Mouse (Mus musculus) spleen, adult 2 months (tissue): ENCODE results near the gene Rtf2. TPM values are rescaled to one million over a fixed set of nuclear protein-coding genes. Genes with fewer than 3 reads are reported as not detected.

Experiments used
- DNase-seq, 2 experiments: peaks; one replicate each; pipeline versions ENCODE4 v3.0.0 to v3.0.0-alpha.2; 2012 to 2021; ENCODE audit warnings: low spot score in 2 of 2, low read depth in 1 of 2
- H3K27ac ChIP-seq: fragments of 200-500 bp; 2 replicates; pipeline ENCODE4 v1.5.1; 2012; ENCODE audit warnings: low read length, inconsistent platforms; ENCODE audit not compliant: insufficient read depth
- H3K27me3 ChIP-seq: fragments of 200-500 bp; 2 replicates; pipeline ENCODE4 v1.6.1; 2012; ENCODE audit warnings: mild to moderate bottlenecking, moderate library complexity, low read length, inconsistent platforms; ENCODE audit not compliant: control insufficient read depth, insufficient read depth
- H3K36me3 ChIP-seq: fragments of 200-500 bp; 2 replicates; pipeline ENCODE4 v1.6.1; 2012; ENCODE audit warnings: mild to moderate bottlenecking, low read length, inconsistent platforms; ENCODE audit not compliant: control insufficient read depth, insufficient read depth
- H3K4me1 ChIP-seq: fragments of 200-500 bp; 2 replicates; pipeline ENCODE4 v1.6.1; 2011; ENCODE audit warnings: inconsistent platforms; ENCODE audit not compliant: control insufficient read depth, insufficient read depth, insufficient read length
- H3K4me3 ChIP-seq: fragments of 200-500 bp; 2 replicates; pipeline ENCODE4 v1.5.1; 2011; ENCODE audit warnings: mild to moderate bottlenecking, inconsistent platforms; ENCODE audit not compliant: insufficient read depth, insufficient read length; ENCODE audit errors: extremely low read depth
- CTCF ChIP-seq: fragments of 200-500 bp; IDR thresholded peaks from 2 replicates; pipeline ENCODE4 v1.5.1; 2011; ENCODE audit warnings: mild to moderate bottlenecking, inconsistent platforms; ENCODE audit not compliant: insufficient read depth, insufficient read length, insufficient replicate concordance; ENCODE audit errors: extremely low read depth
- POLR2A ChIP-seq: fragments of 200-500 bp; IDR thresholded peaks from 2 replicates; pipeline ENCODE4 v1.6.1; 2011; ENCODE audit warnings: low read depth, low read length, inconsistent platforms
- WGBS: fragments of 180-500 bp; shearing (Covaris S2); methylation state at CpG from one replicate; pipeline ENCODE4 v1.1.7; 2018; 5-methylcytosine and 5-hydroxymethylcytosine counted together
- polyA plus RNA-seq: library from polyadenylated mRNA; depleted of rRNA; stranded (reverse); fragments of >200 nt; gene quantifications from 2 replicates; pipeline ENCODE4 v1.2.3, GENCODE M21; 2012

Gene Rtf2
- polyA plus RNA-seq, 1 experiment = 30.9 TPM

DNA sequence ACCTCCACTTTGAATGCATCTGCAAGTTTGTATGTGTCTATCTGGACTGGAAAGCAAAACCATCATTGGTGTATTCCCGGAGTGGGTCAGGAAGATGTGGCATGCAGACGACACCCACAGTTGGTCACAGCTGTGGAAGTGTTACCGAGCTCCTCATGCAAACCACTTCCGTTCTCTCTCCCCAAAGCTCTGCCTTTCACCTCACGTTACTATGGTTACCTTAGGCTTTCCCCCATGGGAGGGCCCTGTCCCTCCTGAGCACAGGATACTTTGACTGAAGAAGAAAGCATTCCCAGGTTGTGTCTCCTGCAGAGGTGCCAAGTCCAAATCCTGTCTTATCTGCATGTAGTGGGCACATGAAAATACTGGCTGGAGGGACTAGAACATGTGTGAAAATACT lies 6.6 kb upstream of the Rtf2 start:
- H3K4me1 ChIP-seq = peaks cover 17% of the 10 kb centered on the region; the same call in 1 of the 2 replicates
- no peaks in the 10 kb centered on the region for H3K27me3 ChIP-seq
- 0 out of 2 replicates have a peak overlapping the region, but pooled peaks have one; percentile 0 for H3K4me3 ChIP-seq
- H3K27ac ChIP-seq = peak overlapping the region; percentile 36; the same call in 1 of the 2 replicates
- no peaks in the 10 kb centered on the region for H3K36me3 ChIP-seq
- TF ChIP-seq CTCF = no peak
- no peak for TF ChIP-seq POLR2A
- peak; percentile 65 to 70 for DNase-seq
- 7% methylated on average over 5 of the region's 5 CpGs for WGBS

DNA sequence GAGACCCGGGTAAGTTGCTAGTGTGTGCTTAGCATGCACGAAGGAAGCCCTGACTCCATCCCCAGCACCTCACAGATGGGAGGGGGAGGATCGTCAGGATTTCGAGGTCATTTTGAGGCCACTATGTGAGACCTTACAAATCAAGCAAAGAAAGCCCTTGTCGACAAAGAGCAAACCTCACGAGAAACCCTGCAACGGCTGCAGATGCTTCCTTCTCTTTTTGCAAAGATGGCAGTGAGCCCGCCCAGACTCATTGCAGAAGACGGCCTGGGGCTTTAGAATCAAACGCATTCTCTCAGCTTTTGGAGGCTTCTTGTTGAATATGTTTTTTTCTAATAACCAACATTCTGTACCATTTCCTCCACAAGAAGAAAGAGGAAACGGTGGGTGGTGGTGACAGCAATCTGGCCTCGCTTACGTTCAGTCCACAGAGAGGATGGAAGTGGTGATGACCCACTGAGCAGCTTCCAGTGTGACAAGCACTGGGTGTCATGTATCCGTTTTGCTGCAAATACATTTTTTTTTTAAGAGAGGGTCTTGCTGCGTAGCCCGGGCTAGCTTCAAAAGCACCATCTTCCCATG lies 2.9 kb upstream of the Rtf2 start:
- no peaks in the 10 kb centered on the region for H3K36me3 ChIP-seq
- H3K27me3 ChIP-seq = no peaks in the 10 kb centered on the region
- peaks cover 30% of the 10 kb centered on the region for H3K4me1 ChIP-seq
- H3K4me3 ChIP-seq = peak overlapping the region; percentile 25; the same call in 1 of the 2 replicates
- TF ChIP-seq POLR2A = no peak; the same call in 1 of the 2 replicates
- TF ChIP-seq CTCF = no peak
- WGBS = 8% methylated on average over 16 of the region's 16 CpGs
- H3K27ac ChIP-seq = peak overlapping the region; percentile 81
- DNase-seq = peak; percentile 26 to 44

DNA sequence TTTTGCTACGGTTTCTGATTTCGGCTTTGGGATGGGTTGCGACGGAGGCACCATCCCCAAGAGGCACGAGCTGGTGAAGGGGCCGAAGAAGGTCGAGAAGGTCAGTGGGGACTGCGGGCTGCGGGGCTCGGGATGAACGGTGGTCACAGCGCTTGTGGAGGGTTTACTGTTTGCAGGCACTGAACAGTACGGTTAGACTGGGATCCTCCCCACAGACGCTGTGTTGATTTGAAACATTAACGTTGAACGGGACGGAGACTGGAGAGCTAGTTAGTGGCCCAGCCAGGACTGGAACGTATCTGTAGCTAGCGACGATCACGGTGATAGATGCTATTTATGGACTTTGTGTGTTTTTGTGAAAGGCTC lies 267 bp downstream of the Rtf2 start:
- DNase-seq = no peak
- Histone ChIP-seq H3K27ac (peak overlapping the region; percentile 73), H3K4me1 (peaks cover 19% of the 10 kb centered on the region), H3K36me3 (peaks cover 3% of the 10 kb centered on the region), H3K27me3 (no peaks in the 10 kb centered on the region), H3K4me3 (peak overlapping the region; percentile 75)
- TF ChIP-seq CTCF (no peak), POLR2A (no peak)
- WGBS = under 1% methylated on average over 21 of the region's 21 CpGs

DNA sequence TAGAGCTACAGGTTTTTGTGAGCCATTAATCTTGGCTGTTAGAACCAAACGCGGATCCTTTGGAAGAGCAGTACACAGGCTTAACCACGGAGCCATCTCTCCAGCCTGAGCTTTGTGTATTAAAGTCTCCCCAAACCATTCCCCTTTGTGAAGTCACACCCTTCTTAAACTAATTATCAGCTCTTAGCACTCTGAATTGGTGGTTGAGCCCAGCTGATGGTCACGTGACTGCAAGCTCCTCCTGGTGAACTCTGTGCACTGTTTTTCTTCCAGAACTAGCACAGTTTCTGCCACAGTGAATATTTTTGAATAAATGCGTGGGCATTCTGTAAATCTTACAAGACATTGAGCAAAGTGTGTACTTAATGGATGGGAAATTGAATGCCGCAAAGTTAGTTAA lies 820 bp downstream of the Rtf2 start:
- Histone ChIP-seq H3K4me3 (peak overlapping the region; percentile 75), H3K4me1 (peaks cover 19% of the 10 kb centered on the region), H3K27ac (no peak overlapping the region), H3K36me3 (peaks cover 8% of the 10 kb centered on the region), H3K27me3 (no peaks in the 10 kb centered on the region)
- no peak for DNase-seq
- TF ChIP-seq CTCF (no peak), POLR2A (no peak)
- WGBS = 28% methylated on average over 6 of the region's 6 CpGs

DNA sequence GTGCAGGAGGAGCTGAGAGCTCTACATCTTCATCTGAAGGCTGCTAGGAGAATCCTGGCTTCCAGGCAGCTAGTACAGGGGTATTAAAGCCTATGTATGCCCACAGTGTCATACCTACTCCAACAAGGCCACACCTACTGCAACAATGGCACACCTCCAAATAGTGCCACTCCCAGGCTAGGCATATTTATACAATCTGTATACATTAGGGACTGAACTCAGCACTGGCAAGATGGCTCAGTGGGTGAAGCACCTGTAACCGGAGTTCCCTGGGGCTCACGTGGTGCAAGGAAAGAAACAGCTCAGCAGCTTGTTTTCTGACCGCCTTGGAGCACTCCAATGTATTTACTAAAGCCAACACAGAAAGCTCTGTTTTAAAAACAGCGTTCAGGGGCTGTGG lies 5.3 kb downstream of the Rtf2 start:
- 94% methylated on average over 4 of the region's 4 CpGs for WGBS
- DNase-seq = no peak
- TF ChIP-seq CTCF (no peak), POLR2A (no peak)
- peaks cover 10% of the 10 kb centered on the region for H3K4me1 ChIP-seq
- H3K36me3 ChIP-seq = peaks cover 42% of the 10 kb centered on the region
- H3K4me3 ChIP-seq = no peak overlapping the region
- H3K27me3 ChIP-seq = no peaks in the 10 kb centered on the region
- no peak overlapping the region for H3K27ac ChIP-seq

DNA sequence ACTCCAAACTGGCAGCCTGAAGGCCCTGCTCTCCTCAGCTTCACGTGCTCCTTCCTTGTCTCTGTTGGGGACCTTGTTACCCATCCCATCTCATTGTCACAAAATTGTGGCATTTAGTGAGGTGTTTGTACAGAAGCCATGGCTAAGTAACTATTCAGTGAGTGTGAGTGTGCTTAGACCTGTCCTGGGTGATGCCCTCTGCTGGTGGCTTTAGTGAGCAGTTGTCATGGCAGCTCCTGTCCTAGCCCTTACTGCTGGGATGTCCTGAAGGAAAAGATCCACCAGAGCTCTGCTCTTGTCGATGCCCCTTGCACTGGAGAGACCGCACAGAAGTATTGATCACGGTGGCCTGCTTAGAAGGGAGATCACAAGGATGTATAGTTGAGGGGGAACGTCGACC lies 7.0 kb downstream of the Rtf2 start:
- H3K36me3 ChIP-seq = peaks cover 48% of the 10 kb centered on the region
- no peak overlapping the region for H3K4me3 ChIP-seq
- 93% methylated on average over 6 of the region's 6 CpGs for WGBS
- no peak for TF ChIP-seq POLR2A
- TF ChIP-seq CTCF = peak; percentile 40; the same call in 1 of the 2 replicates
- no peak overlapping the region for H3K27ac ChIP-seq
- peak in 1 of 2 experiments; percentile 42 for DNase-seq
- no peaks in the 10 kb centered on the region for H3K27me3 ChIP-seq
- no peaks in the 10 kb centered on the region; the same call in 1 of the 2 replicates for H3K4me1 ChIP-seq

DNA sequence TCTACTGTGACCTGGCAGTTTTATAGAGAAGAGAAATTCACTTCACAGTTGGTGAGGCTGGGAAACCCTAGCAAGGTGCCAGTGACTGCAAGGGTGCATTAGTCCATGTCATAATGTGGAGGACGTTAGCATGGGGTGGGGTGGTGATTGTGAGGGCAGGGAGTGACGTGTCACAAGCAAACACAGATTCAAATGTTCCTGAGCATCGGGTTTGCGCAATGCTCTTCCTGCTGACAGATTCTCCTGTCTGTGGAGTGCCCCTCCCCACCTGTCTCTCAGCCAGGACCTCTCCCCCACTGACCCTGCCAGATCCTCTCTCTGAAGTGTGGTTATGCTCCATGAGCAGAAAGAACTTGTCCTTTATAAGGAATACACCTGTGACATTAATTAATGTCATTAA lies 8.0 kb downstream of the Rtf2 start:
- WGBS = 94% methylated on average over 4 of the region's 4 CpGs
- TF ChIP-seq CTCF (no peak), POLR2A (no peak)
- DNase-seq = no peak
- Histone ChIP-seq H3K27me3 (no peaks in the 10 kb centered on the region), H3K4me1 (no peaks in the 10 kb centered on the region), H3K36me3 (peaks cover 52% of the 10 kb centered on the region), H3K27ac (no peak overlapping the region), H3K4me3 (no peak overlapping the region)
